Mouse (Mus musculus) embryo, embryonic 9.5 days (tissue): ENCODE data around the gene Prx.
"Not testable (repeated sequence)": the region's sequence is repeated elsewhere in the genome, so short reads cannot be mapped to it uniquely, and the experiment has no call there.

Experiments
- DNase-seq: peaks from one replicate; pipeline ENCODE4 v3.0.0-alpha.2; 2017; ENCODE audit errors: extremely low spot score

Prx gene

GRCm38 (mm10) chr7:27483860-27484259 is 15.3 kb upstream of the Prx start:
- no peak for DNase-seq

GRCm38 (mm10) chr7:27486102-27486769 is 12.9 kb upstream of the Prx start:
- DNase-seq = no peak

GRCm38 (mm10) chr7:27486770-27487697 is 12.1 kb upstream of the Prx start, which contains the start of gene Sertad1:
Gene Sertad1 (plus strand): TSS chr7:27486910.
- DNase-seq = peak; percentile 100

- DNase-seq = no peak
These were observed 11.3 kb upstream of the Prx start for GRCm38 (mm10) chr7:27487740-27488268.

- DNase-seq = no peak
These were observed 9.8 kb upstream of the Prx start for GRCm38 (mm10) chr7:27489270-27489869.

- DNase-seq = no peak
These were observed 8.9 kb upstream of the Prx start for GRCm38 (mm10) chr7:27490227-27490542.

GRCm38 (mm10) chr7:27490543-27491329 is 8.4 kb upstream of the Prx start:
- peak; percentile 88 for DNase-seq

GRCm38 (mm10) chr7:27491856-27492255 is 7.3 kb upstream of the Prx start:
- DNase-seq = no peak

GRCm38 (mm10) chr7:27493022-27493421 is 6.1 kb upstream of the Prx start:
- no peak for DNase-seq

- no peak for DNase-seq
These were observed 5.7 kb upstream of the Prx start for GRCm38 (mm10) chr7:27493450-27493849.

- not testable (repeated sequence) for DNase-seq
These were observed 4.3 kb upstream of the Prx start for GRCm38 (mm10) chr7:27494659-27495367.

- no peak for DNase-seq
These were observed 2.5 kb downstream of the Prx start for GRCm38 (mm10) chr7:27501620-27502019.

GRCm38 (mm10) chr7:27506765-27507370 is 7.7 kb downstream of the Prx start:
- DNase-seq = peak; percentile 45

- DNase-seq = peak; percentile 100
These were observed 8.9 kb downstream of the Prx start for GRCm38 (mm10) chr7:27507711-27508647.

- DNase-seq = peak; percentile 65
These were observed 9.5 kb downstream of the Prx start for GRCm38 (mm10) chr7:27508648-27509005.

- DNase-seq = no peak
These were observed 11.7 kb downstream of the Prx start for GRCm38 (mm10) chr7:27510809-27511208.

- DNase-seq = no peak
These were observed 15.8 kb downstream of the Prx start for GRCm38 (mm10) chr7:27514961-27515360.

GRCm38 (mm10) chr7:27518314-27518713 is 19.2 kb downstream of the Prx start:
- no peak for DNase-seq

- no peak for DNase-seq
These were observed 21.0 kb downstream of the Prx start for GRCm38 (mm10) chr7:27520104-27520503.
